ENCODE assay signal across 8 mouse cellular contexts in the genomic region with DNA sequence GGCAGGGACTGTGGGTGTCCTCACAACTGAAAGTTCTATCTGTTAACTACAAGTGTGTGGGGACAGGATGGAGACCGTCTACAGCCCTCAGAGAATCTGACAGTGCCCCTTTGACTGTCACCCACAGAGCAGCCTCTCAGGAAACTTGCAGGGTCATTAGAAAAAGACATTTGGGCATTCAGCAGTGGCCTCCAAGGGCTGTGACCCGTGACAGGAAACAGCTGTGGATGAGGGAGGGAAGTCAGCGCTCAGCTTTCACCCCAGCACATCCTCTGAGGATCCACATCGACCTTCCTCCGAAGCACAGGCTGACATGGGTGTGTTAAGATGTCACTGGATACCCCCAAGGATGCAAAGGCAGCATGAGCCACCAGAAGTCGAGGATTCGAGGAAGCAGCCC.
DNase-seq lines count a peak whose midpoint lies in the region; ATAC-seq and TF ChIP-seq lines count a peak whose summit lies in the region.

No protein-coding gene starts in this region.

- H3K27ac ChIP-seq in liver, adult 2 months (replicated peaks; ENCODE audit: insufficient read depth, low read depth, low read length), result no peak overlapping the region
- no peak overlapping the region for H3K27ac ChIP-seq in liver, embryonic 11.5 days (ENCODE audit: low read depth, low read length)
- peak overlapping the region; percentile 68 for H3K27ac ChIP-seq in embryonic facial prominence, embryonic 10.5 days (replicated peaks)
- no peak overlapping the region for H3K27ac ChIP-seq in cerebellum, adult 2 months (ENCODE audit: insufficient read depth, low read length)

- no peak for ATAC-seq in liver, embryonic 11.5 days (replicated peaks; ENCODE audit: low FRiP score)

- WGBS in liver, adult 2 months, result 61% methylated on average over 7 of the region's 7 CpGs
- WGBS in liver, embryonic 11.5 days, result 19% methylated on average over 7 of the region's 7 CpGs
- WGBS in embryonic facial prominence, embryonic 10.5 days, result 22% methylated on average over 7 of the region's 7 CpGs
- 36% methylated on average over 7 of the region's 7 CpGs for WGBS in cerebellum, adult 2 months

- no peak overlapping the region for H3K4me3 ChIP-seq in liver, adult 2 months (ENCODE audit: insufficient read depth, low read depth, low read length)
- no peak overlapping the region for H3K4me3 ChIP-seq in liver, embryonic 11.5 days (ENCODE audit: low read depth, low read length)
- H3K4me3 ChIP-seq in embryonic facial prominence, embryonic 10.5 days, result no peak overlapping the region
- H3K4me3 ChIP-seq in cerebellum, adult 2 months (replicated peaks; ENCODE audit: insufficient read depth, low read depth, low read length), result no peak overlapping the region

- H3K79me2 ChIP-seq in liver, adult 2 months (ENCODE audit: control insufficient read depth, insufficient read depth, low read length), result no peaks in the 10 kb centered on the region

- H3K4me1 ChIP-seq in liver, adult 2 months (ENCODE audit: control insufficient read depth, insufficient read depth, low read length), result 0 out of 2 replicates have a peak, but pooled peaks cover 3% of the 10 kb centered on the region
- no peaks in the 10 kb centered on the region for H3K4me1 ChIP-seq in liver, embryonic 11.5 days (replicated peaks; ENCODE audit: control insufficient read depth, insufficient read depth, low read length)
- peaks cover 60% of the 10 kb centered on the region for H3K4me1 ChIP-seq in embryonic facial prominence, embryonic 10.5 days
- no peaks in the 10 kb centered on the region for H3K4me1 ChIP-seq in cerebellum, adult 2 months (ENCODE audit: control insufficient read depth, insufficient read depth, low read length)

- no peak overlapping the region for H3K4me2 ChIP-seq in liver, embryonic 11.5 days

- no peak overlapping the region for H3K9ac ChIP-seq in liver, adult 2 months (ENCODE audit: low read depth, low read length)
- H3K9ac ChIP-seq in liver, embryonic 11.5 days (ENCODE audit: low read depth, low read length), result no peak overlapping the region

- TF ChIP-seq POLR2A in liver, adult 2 months (IDR thresholded peaks at IDR 0.05; ENCODE audit: extremely low read depth, insufficient read depth, low read length), result no peak
- no peak for TF ChIP-seq POLR2A in cerebellum, adult 2 months (IDR thresholded peaks at IDR 0.05; ENCODE audit: borderline replicate concordance, insufficient read depth, low read length)

- no peaks in the 10 kb centered on the region for H3K36me3 ChIP-seq in liver, adult 2 months (ENCODE audit: control insufficient read depth, insufficient read depth, low read length)
- H3K36me3 ChIP-seq in liver, embryonic 11.5 days (ENCODE audit: control insufficient read depth, insufficient read depth, low read length), result no peaks in the 10 kb centered on the region
- no peaks in the 10 kb centered on the region for H3K36me3 ChIP-seq in embryonic facial prominence, embryonic 10.5 days (replicated peaks)

- TF ChIP-seq CTCF in liver, adult 2 months (IDR thresholded peaks at IDR 0.05; ENCODE audit: low read depth, low read length), result no peak
- TF ChIP-seq CTCF in cerebellum, adult 2 months (IDR thresholded peaks at IDR 0.05; ENCODE audit: borderline replicate concordance, insufficient read depth, low read depth, low read length), result no peak

- DNase-seq in liver, adult 2 months (ENCODE audit: extremely low read depth, low read depth, low spot score), result peak; percentile 23
- DNase-seq in liver, embryonic 11.5 days (ENCODE audit: low spot score), result no peak
- peak; percentile 54 for DNase-seq in embryonic facial prominence, embryonic 10.5 days (ENCODE audit: low spot score)
- DNase-seq in kidney, adult 9 months, result peak; percentile 62
- peak; percentile 36 for DNase-seq in retina, postnatal 1 day
- DNase-seq in cerebellum, postnatal 36 days, result no peak
- no peak for DNase-seq in right cerebral cortex, postnatal 4 days
- no peak for DNase-seq in cerebellum, adult 2 months

- H3K27me3 ChIP-seq in liver, adult 2 months (ENCODE audit: control insufficient read depth, insufficient read depth, low read length), result no peaks in the 10 kb centered on the region
- H3K27me3 ChIP-seq in liver, embryonic 11.5 days (replicated peaks; ENCODE audit: control insufficient read depth, insufficient read depth, low read length), result no peaks in the 10 kb centered on the region
- peaks cover 25% of the 10 kb centered on the region for H3K27me3 ChIP-seq in embryonic facial prominence, embryonic 10.5 days (replicated peaks; ENCODE audit: low read depth, poor library complexity, severe bottlenecking)
- no peaks in the 10 kb centered on the region for H3K27me3 ChIP-seq in cerebellum, adult 2 months (ENCODE audit: control insufficient read depth, insufficient read depth, low read length)

- H3K9me3 ChIP-seq in liver, embryonic 11.5 days (ENCODE audit: control insufficient read depth, low read length), result no peaks in the 10 kb centered on the region
- no peaks in the 10 kb centered on the region for H3K9me3 ChIP-seq in embryonic facial prominence, embryonic 10.5 days

Comparison
In these comparisons a context has a peak if more than half of its experiments do, and no peak if none do; other contexts are left out.
1. DNase-seq: peak in liver, adult 2 months (single experiment), embryonic facial prominence, embryonic 10.5 days (single experiment), kidney, adult 9 months (single experiment) and retina, postnatal 1 day (single experiment); none in liver, embryonic 11.5 days (single experiment), cerebellum, postnatal 36 days (0 of 2), right cerebral cortex, postnatal 4 days (single experiment) and cerebellum, adult 2 months (0 of 2).